Mouse (Mus musculus): ENCODE results near the gene Supt6.
"Not testable (repeated sequence)": the region's sequence is repeated elsewhere in the genome, so short reads cannot be mapped to it uniquely, and the experiment has no call there.

Supt6 gene

DNA sequence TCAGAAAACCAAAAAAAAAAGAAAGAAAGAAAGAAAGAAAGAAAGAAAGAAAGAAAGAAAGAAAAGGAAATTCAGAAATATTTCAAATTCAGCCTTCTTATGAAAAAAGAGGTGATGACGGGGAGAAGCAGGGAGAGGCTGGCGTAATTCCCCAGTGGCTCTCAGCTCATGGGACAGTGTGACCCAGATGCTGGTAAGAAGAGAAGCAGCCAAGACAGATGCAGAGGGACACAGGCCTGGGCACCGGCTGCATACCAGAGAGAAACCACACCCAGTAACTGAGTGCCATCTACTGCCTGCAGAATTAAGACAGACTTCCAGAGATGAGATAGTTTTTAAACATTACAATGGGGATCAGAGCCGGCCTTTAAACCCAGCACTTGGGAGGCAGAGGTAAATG is 22.2 kb downstream of the Supt6 start:
- DNase-seq (ENCODE audit: low read depth, low spot score) = no peak

DNA sequence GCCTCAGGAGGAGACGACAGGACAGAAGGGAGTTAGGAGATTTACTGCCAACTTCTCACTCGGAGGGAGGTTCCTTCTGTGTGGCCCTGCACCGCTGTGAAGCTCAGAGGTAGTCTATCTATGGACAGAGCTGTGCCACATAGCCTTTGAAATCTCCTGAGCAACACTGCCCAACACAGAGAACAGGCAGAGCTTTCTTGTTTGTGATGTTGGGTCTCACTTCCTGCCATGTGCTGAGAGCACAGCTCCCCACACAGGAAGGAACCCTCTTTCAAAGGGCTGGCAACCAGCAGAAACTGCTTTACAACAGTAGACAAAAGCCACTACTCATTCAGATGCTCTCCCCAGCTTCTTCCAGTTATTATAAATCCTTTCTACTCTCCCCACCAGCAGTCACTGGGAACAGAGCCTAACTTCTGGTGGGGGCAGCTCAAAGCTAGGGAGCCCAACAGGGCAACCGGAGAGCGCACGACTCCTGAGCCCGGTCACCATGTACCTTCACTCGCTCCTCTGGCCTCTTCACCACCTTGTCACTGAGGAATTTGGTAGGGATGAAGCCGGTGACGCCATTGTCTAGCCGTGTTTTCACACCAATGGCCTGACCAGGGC is 30.0 kb downstream of the Supt6 start:
- DNase-seq (ENCODE audit: low read depth, low spot score) = peak; percentile 72

DNA sequence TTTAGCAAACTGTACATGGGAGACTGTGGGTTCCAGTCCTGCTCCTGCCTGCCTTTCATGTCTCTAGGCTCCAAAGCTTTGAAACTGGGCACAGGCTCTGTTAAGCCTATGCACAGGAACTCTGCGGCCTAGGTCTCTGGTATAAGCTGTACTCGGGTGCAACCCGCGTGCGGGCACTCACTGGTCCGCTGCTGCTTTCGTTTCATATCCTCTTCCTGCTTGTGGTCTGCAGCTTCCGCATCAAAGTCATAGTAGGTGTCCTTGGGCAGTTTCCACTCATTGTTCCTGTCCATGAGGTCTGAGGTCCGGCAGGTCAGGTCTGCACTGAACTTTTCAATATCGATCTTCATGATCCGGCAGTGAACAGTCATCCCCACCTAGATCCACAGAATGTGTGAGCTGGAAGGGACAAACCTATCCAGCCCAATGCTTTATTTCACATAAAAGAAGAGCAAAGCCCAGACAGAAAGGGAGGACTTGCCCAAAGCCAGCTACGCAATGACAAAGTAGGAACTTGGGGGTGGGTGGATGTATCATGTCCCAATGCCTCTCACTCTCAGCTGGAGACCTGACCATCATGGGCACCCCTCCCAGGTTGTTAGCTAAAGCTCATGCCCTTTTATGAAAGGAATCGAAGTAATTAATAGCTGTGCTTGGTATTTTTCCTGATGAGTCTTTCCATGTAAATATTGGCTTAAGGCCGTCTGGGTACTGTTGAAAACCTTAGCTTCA is 32.5 kb downstream of the Supt6 start:
- DNase-seq (ENCODE audit: low read depth, low spot score) = no peak

DNA sequence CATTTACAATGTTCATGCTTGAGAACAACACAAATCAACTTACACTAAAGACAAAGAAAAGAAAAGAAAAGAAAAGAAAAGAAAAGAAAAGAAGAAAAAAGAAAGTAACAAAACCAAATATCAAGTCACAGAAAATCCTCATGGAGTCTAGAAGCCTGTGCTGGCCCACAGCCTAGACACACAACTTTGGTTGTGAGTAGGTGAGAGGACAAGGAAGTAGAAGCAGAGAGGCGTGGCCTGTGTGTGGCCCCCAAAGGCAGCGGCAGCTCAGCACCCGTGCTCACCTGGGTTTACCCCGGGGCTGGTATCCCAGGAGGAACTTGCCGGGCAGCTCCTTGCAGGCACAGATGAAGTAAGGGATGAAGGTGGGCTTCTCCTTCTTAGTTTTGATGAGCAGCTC is 34.3 kb downstream of the Supt6 start:
- no peak for DNase-seq (ENCODE audit: low read depth, low spot score)

DNA sequence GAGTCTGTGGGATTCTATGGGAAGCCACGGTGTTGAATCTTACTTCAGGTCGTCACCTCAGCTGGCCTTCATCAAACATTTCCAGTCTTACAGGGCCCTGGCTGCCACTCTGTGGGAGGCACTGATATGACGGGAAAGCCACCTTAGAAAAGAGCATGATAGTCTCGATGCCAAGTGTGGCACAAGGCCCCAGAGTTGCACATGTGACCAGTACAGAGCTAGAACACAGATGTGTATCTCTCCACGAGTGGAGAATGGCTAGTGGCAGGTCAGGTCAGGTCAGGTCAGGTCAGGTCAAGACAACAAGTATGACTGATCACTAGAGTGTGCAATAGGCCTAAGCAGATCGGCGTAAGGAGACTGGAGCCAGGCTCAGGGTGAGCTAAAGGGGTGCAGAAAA is 35.2 kb downstream of the Supt6 start:
- DNase-seq (ENCODE audit: low read depth, low spot score) = no peak

DNA sequence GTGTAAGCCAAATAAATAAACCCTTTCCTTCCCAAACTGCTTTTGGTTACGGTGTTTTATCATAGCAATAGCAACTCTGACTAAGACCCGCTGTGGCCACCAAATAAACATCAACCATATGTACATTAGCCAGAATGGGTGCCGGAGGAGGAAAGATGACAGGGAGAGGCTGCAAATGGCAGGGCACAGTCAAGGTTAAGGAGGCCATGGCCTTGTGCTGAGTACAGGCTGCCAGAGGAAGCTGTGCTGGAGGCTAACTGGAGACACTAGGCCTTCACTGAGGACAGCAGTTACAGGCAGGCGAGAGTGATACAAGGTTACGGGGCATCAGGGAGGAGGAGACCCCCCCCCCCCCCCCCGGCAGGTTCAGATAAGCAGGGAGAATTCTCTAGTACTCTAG is 35.9 kb downstream of the Supt6 start:
- DNase-seq (ENCODE audit: low read depth, low spot score) = no peak

DNA sequence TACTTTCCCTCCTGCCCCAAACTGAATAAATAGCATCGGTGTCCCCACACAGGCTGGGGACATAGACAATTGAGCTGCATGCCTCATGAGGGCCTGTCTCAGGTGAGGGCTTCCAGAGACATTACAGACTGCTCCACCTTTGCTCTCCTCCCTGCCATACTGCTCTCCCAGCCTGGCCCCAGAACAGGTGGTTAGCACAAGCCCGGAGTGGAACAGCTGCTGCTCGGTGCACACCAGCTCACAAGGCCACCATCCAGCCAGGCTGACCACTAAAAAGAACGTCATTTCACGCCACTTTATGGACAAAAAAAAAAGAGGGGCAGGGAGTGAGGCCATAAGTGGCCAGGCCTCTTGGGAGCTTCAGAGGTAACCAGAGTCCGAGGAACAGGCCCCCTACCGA is 38.6 kb downstream of the Supt6 start:
- no peak for DNase-seq (ENCODE audit: low read depth, low spot score)

DNA sequence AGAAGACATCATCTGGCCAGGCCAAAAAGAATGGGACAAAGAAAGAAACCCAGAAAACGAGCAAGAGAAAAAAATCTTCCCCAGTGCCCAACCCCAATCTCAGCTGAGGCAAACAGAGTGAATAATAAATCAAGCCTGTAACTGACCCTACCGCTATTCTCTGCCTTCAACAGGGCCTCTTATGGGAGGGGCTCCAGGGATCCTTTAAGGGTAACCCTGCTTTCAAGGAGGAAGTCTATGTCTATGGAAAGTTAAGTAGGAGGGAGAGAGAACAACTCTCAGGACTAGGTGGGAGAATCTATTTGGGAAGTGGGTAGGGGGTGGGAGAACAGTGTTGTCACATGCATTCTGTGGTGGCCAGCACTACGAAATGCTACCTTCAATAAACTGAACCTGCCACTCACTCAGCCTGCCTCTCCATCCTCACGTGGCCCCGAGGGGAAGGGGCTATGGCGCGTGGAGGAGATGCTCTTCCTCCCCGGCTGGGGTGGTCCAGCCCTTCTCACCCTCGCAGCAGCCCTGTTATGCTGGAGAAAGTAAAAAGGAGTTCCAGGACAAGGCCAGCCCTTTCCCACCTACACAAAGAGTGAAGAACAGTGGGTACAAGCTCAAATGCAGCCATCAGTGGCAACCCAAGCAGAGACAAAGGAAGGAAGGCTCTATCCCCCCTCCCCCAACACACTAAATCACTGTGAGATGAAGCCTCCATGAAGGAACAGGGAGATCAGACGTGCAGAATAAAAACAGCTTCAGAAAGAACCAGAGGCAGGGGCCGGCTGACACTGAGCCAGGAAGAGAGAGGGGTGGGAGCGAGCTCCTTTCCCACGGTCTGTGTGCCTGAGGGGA is 40.2 kb downstream of the Supt6 start:
- DNase-seq (ENCODE audit: low read depth, low spot score) = no peak

DNA sequence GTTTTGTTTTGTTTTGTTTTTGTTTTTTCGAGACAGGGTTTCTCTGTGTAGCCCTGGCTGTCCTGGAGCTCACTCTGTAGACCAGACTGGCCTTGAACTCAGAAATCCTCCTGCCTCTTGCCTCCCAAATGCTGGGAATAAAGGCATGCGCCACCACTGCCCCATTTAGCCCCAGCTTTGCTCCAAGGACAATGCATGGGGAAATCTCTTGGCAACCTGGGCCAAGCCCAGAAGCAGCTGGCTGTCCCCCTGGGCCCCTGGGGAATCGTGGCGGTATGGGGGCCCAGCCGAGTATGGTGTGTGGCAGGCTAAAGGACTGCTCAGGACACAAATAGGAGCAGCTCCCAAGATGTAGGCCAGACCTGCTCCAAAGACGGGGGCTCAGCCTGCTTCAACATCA is 41.5 kb downstream of the Supt6 start:
- no peak for DNase-seq (ENCODE audit: low read depth, low spot score)

DNA sequence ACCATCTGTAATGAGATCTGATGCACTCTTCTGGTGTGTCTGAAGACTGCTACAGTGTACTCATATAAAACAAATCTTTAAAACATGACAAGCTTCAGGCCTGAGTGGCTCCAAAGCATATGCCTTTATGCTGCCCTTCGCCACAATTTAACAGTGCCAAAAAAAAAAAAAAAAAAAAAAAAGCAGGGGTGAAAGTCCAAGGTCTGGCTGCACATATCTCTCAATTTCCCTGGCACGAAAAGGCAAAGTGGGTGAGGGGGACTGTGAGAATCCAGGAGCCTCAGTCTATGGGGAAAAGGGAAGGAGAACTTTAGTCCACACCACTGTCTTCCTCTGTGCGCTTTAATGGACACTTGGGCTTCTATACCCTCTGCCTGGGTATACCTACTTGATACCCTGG is 43.4 kb downstream of the Supt6 start:
- no peak for DNase-seq (ENCODE audit: low read depth, low spot score)

DNA sequence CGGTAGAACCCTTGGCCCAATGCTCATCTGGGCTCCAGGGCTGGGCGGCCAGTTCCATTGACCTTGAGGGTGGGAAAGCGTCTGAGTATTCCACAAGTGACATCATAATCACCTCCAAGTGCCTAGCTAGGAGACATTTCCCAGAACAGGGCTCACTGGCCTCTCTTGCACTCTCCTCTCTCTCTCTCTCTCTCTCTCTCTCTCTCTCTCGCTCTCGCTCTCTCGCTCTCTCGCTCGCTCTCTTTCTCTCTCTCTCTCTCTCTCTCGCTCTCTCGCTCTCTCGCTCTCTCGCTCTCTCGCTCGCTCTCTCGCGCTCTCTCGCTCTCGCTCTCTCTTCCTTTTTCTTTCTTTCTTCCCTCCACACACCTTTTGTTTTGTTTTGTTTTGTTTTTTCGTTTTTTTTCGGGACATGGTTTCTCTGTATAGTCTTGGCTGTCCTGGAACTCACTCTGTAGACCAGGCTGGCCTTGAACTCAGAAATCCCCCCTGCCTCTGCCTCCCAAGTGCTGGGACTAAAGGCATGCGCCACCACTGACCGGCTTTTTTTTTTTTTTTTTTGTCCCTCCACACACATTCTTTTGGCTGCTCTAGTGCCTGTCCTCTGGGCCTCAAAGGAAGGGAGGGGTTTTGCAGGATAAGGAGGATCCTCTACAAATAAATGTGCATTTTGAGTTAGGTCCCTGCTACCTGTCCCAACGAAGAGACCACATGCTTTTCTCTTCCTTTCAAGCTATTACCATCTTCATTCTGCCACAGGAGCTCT is 50.5 kb downstream of the Supt6 start:
- DNase-seq (ENCODE audit: low read depth, low spot score) = no peak

DNA sequence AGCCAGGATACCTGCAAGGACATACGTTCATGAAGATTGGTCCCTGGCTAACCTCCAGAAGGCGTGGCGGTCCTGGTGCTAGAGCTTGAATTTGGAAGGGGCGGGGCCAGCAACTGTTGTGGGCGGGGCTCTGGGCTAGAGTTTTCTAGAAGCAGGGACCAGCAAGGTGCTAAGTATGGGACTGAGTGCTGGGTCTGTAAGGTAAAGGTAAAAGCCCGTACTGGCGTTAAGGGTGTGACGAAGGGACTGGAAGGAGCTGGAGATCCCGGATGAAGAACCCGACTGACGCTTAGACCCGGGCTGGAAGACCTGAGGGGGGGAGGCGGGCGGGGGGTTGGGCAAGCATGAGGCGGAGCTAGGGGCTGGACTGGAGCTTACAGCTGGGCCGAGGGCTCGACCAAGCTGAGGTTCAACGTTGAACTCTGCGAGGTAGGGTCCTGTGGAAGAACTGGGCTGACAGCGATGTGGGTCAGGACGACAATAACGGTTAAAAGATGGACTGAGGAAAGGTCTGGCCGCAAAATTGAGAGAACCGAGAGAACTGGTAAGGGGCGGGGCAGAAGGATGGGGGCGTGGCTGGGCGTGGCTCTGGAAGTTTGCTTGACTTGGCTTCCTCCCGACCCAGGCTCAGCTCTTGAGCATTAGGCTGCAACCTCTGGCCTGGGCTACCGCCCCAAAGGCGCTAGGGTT is 51.2 kb downstream of the Supt6 start:
- DNase-seq (ENCODE audit: low read depth, low spot score) = no peak

DNA sequence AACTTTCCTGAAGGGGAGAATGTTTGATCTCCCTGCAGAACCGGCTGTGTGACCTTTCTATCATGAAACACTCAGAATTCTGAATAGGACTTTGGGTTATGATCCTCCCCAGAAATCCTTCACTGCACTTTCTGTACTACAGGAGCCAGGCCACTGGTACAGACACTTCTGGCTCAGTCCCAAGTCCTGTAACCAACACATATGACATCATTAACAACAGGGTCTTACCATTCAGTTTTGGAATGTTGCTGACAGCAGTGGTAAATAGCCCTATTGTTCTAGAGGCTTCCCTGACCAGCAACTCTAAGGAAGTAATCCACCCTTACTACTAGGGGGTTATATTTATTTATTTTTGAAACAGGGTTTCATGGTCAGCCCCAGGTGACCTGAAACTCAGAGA is 52.7 kb downstream of the Supt6 start, which contains the start of gene Proca1:
Gene Proca1 (plus strand): TSS at position 280 of the 400 bp plus-strand sequence.
- no peak for DNase-seq (ENCODE audit: low read depth, low spot score)

DNA sequence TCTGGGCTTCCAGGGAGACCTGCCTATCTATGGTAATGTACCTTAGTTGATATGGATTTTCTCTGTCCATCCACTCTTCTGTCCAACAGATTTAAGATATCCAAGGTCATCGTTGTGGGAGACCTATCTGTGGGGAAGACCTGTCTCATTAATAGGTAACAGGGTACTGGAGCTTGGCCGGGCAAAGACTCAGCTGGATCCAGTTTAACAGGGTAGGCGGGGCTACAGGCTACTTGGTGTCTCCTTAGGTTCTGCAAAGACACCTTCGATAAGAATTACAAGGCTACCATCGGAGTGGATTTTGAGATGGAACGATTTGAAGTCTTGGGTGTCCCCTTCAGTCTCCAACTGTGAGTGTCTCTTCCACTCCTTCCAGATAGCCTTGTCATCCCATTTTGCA is 55.7 kb downstream of the Supt6 start:
- DNase-seq (ENCODE audit: low read depth, low spot score) = no peak

DNA sequence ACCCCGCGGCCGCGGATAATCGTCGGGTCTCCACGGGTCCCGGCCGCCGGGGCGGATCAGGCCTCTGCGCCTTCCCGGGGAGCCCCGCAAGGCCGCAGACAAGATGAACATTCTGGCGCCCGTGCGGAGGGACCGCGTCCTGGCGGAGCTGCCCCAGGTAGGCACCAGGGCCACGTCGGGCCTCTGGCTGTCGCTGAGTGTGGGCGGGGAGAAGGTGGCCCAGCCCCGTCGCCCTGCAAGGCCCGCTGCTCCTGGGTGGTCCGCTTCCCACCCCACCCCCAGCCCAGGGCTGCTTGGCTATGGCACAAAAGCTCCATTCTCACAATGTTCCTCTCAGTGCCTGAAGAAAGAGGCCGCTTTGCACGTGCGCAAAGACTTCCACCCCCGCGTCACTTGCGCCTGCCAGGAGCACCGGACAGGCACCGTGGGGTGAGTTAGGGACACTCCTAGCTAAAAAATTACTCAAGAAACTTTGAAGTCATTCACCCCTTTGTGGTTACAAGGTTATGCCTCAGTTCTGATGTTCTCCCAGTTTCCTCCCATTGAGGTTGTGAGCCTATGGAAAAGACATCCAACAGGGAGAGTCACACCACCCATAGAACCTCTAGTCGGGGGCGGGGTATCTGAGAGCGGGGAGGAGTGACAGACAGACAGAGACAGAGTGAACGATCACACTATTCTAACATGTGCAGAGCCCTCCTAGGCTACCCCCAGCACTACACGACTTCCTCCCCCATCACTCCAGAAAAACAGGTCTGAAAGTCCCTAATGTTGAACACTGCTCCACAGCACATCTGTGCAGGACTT is 56.4 kb downstream of the Supt6 start:
- peak; percentile 73 for DNase-seq (ENCODE audit: low read depth, low spot score)

DNA sequence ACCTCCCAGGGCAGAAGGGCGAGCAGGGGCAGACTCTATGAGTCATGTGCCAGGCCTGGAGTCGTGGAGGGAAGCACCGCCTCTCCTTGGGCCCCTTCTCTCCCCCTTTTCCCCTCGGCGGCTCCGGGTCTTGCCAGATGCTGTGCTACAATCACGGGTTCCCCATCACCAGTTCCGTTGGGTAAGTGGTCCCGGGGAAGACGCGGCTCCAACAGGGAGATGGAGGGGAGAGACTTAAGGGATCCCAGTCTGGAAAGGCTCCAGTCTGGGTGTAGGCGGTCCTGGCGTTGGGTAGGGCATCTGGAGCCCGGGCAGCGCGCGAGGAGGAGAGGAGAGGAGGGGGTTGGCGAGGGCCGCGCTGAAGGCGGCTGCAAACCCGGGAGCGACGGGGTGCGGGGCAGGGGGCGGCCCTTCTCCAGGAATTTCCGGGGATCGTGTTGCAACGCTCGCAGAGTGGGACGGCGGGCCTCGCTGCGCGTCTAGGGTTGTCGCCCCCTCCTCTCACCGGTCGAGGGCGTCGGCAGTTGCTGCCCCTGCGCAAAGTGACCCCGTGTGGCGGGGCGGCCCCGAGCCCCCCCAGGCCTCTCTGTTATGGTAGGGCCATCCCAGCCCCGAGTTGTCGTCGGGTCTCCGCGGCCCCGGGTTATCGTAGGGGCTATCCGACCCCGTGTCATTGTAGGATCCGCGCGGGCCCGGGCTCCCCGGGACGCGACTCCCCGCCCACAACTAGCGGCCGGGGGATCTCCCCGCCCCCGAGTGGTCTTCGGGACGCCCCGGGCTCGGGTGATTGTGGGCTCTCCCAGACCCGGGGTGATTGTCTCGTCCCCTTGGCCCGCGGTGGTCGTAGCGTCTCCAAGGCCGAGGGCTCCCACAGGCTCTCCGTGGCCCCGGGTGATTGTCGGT is 57.2 kb downstream of the Supt6 start, which contains the start of gene Rab34:
Gene Rab34 (plus strand): TSS at position 100 of the 903 bp plus-strand sequence.
- DNase-seq (ENCODE audit: low read depth, low spot score) = peak; percentile 67

DNA sequence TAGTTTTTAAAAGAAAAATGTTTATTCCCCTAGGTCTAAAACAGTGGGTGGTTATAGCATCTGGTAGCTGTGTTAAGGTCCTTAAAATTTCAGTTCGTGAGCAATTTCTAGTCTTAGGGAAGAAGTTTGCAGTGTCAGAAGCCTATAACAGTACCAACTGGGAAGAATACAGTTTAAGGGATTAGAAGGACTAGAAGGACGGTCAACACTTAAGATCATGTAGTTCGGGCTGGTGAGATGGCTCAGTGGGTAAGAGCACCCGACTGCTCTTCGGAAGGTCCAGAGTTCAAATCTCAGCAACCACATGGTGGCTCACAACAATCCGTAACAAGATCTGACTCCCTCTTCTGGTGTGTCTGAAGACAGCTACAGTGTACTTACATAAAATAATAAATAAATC is 61.1 kb downstream of the Supt6 start:
- DNase-seq (ENCODE audit: low read depth, low spot score) = not testable (repeated sequence)

DNA sequence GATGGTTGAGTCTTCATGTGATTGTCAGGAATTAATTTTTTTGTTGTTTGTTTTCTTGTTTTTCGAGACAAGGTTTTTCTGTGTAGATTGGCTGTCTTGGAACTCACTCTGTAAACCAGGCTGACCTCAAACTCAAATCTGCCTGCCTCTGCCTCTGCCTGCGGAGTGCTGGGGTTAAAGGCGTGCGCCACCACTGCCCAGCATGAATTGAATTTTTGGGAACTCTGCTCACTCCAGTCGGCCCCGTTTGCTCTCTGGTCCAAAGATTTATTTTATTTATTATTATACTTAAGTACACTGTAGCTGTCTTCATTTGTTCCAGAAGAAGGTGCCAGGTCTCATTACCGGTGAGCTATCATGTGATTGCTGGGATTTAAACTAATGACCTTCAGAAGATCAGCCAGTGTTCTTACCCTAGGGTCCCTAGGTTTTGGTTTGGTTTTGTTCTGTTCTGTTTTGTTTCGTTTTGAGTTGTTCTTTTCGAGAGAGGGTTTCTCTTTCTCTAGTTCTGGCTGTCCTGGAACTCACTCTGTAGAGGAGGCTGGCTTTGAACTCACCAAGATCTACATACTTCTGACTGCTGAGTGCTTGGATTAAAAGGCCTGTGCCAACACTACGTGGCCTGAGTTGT is 61.8 kb downstream of the Supt6 start:
- no peak for DNase-seq (ENCODE audit: low read depth, low spot score)

All from brain, adult 2 months (tissue).